Mouse (Mus musculus) limb, embryonic 14.5 days (tissue): ENCODE data around the gene Stam. TPM values are rescaled to one million over a fixed set of nuclear protein-coding genes. Genes with fewer than 3 reads are reported as not detected.

Experiments
- ATAC-seq: fragments of 200-750 bp; cut with Nextera tagmentation; 2 replicates; pipeline ENCODE4 v1.8.0; 2017; ENCODE audit warnings: low read depth, moderate number of reproducible peaks, moderate TSS enrichment; ENCODE audit not compliant: low FRiP score
- DNase-seq: peaks from one replicate; pipeline ENCODE4 v3.0.0-alpha.2; 2015; ENCODE audit warnings: low spot score
- H3K27ac ChIP-seq: fragments of 300-500 bp; sonication (generic); replicated peaks from 2 replicates; pipeline ENCODE4 v1.5.1; 2014; ENCODE audit warnings: low read depth, mild to moderate bottlenecking, low read length, moderate library complexity, mixed read lengths
- H3K27me3 ChIP-seq: fragments of 300-500 bp; sonication (generic); 2 replicates; pipeline ENCODE4 v1.6.1; 2014; ENCODE audit warnings: low read length, mixed read lengths; ENCODE audit not compliant: control insufficient read depth, insufficient read depth
- H3K36me3 ChIP-seq: fragments of 300-500 bp; sonication (generic); 2 replicates; pipeline ENCODE4 v1.6.1; 2014; ENCODE audit warnings: mild to moderate bottlenecking, low read length, moderate library complexity, mixed read lengths; ENCODE audit not compliant: control insufficient read depth, insufficient read depth
- H3K4me1 ChIP-seq: fragments of 300-500 bp; sonication (generic); 2 replicates; pipeline ENCODE4 v1.6.1; 2014; ENCODE audit warnings: antibody characterized with exemption, low read length, mixed read lengths; ENCODE audit not compliant: control insufficient read depth, insufficient read depth
- H3K4me2 ChIP-seq: fragments of 300-500 bp; sonication (generic); replicated peaks from 2 replicates; pipeline ENCODE4 v1.6.1; 2014; ENCODE audit warnings: low read depth, mild to moderate bottlenecking, low read length, moderate library complexity; ENCODE audit not compliant: severe bottlenecking
- H3K4me3 ChIP-seq: fragments of 300-500 bp; sonication (generic); replicated peaks from 2 replicates; pipeline ENCODE4 v1.5.1; 2014; ENCODE audit warnings: low read length
- H3K9ac ChIP-seq: fragments of 300-500 bp; sonication (generic); 2 replicates; pipeline ENCODE4 v1.6.1; 2014; ENCODE audit warnings: mild to moderate bottlenecking, low read depth, low read length, moderate library complexity; ENCODE audit not compliant: severe bottlenecking
- H3K9me3 ChIP-seq: fragments of 300-500 bp; sonication (generic); 2 replicates; pipeline ENCODE4 v1.6.1; 2016; ENCODE audit warnings: low read length; ENCODE audit not compliant: control insufficient read depth
- POLR2A ChIP-seq: fragments of 200-500 bp; IDR thresholded peaks from 2 replicates; pipeline ENCODE4 v1.8.0; 2012; ENCODE audit warnings: inconsistent platforms, mild to moderate bottlenecking, moderate library complexity, borderline replicate concordance; ENCODE audit not compliant: insufficient read depth, insufficient read length; ENCODE audit errors: extremely low read depth
- WGBS: fragments of 180-500 bp; shearing (Covaris S2); extraction: QIAGEN DNeasy Blood & Tissue Kit; methylation state at CpG from one replicate; pipeline ENCODE4 v1.1.7; 2014; 5-methylcytosine and 5-hydroxymethylcytosine counted together
- polyA plus RNA-seq, 2 experiments: library from polyadenylated mRNA; depleted of rRNA in 1 of 2; stranded (reverse) in 1 of 2; unstranded in 1 of 2; fragments of >200 nt; fragmentation: Nextera tagmentation in 1 of 2; extraction: Ambion mirVana in 1 of 2; gene quantifications; 2 replicates each; pipeline versions ENCODE4 v1.2.1 to v1.2.3; 2012 to 2014

Stam gene
- polyA plus RNA-seq, 2 experiments: 48.6 to 67.9 TPM

DNA sequence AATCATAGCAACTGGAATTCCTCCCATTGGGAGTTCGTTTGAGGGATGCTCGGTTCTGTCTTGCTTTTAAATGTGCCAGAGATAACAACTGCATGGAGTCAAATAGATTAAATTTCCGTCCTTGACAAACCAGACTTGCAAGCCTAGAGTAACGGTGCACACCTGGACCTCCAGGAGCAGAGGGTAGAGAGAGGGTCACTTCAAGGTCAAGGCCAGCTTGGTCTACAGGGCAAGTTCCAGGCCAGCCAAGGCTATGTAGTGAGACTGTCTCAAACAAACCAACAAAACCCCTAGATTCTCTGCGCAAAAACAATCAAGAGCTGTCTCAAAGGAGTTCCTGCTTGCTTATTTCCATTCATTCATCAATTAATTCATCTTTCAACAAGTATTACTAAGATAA, 25.1 kb upstream of the Stam start:
- DNase-seq: no peak
- H3K9me3 ChIP-seq: no peaks in the 10 kb centered on the region
- WGBS: 58% methylated on average over 5 of the region's 5 CpGs

DNA sequence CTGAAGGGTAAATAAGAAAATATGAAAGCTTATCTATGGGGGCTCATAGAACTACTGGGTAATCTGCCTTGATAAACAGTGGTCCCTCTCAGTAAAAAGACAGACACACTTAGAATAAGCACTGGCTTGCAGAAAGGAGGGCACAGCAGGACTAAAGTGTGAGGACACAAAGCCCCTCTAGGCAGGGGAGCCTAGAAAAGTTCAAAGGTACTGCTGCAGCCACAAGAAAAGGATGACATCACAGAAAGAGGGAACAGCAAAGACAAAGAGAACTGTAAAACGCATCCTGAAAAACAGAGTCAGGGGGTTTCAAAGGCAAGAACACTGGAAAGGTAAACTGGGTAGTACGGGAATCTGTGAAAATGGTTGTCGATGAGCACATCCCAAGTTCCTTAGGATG, 20.3 kb upstream of the Stam start:
- H3K4me3 ChIP-seq: no peak overlapping the region
- no peak overlapping the region for H3K27ac ChIP-seq
- no peak for TF ChIP-seq POLR2A
- H3K27me3 ChIP-seq: no peaks in the 10 kb centered on the region
- H3K4me1 ChIP-seq: no peaks in the 10 kb centered on the region
- no peak overlapping the region for H3K4me2 ChIP-seq
- no peak overlapping the region for H3K9ac ChIP-seq
- DNase-seq (no peak), ATAC-seq (no peak)
- 75% methylated on average over 3 of the region's 3 CpGs for WGBS
- H3K9me3 ChIP-seq: no peaks in the 10 kb centered on the region
- no peaks in the 10 kb centered on the region for H3K36me3 ChIP-seq

More for the DNA sequence above, 25.1 kb upstream of the Stam start:
- Histone ChIP-seq H3K36me3 (no peaks in the 10 kb centered on the region), H3K27me3 (no peaks in the 10 kb centered on the region), H3K4me2 (no peak overlapping the region), H3K4me3 (no peak overlapping the region), H3K9ac (no peak overlapping the region), H3K4me1 (no peaks in the 10 kb centered on the region), H3K27ac (no peak overlapping the region)
- TF ChIP-seq POLR2A: no peak
- no peak for ATAC-seq

DNA sequence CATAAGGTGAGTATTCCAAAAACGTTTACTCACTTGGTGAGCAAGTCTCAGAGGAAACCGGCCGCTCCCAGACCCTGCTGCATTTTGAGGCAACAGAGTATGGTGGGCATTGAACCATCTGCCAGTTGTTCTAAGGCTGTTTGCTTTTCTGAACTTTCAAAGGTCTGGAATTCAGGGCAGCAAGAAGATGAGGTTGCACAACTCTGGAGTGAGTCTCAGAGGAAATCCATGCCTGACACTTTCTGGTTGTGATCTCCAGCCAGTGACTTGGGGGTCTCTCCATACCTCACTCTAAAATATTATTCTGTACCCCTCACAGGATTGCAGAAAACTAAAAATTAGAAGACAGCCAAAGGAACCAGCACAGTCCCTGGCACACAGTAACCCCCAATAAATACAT, 19.7 kb upstream of the Stam start:
- WGBS: 64% methylated on average over 3 of the region's 3 CpGs
- ATAC-seq (no peak), DNase-seq (no peak)

DNA sequence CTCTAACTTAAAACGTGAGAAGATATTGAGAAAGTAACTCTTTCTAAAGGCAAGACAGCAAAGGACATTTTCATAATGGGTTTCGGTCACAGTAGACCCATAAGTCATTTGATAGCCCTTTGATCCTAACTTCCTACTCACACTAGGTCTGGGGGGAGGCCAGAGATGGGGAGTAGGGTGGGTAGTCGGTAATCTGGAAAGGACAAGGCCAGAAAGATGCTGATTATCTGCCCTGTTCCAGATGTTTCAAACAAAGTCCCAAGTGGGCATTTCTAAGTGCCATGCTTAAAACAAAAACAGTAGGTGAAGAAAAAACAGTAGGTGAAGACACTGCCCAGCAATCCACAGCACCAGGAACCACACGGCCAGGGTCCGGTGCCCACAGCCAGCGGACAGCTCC, 19.2 kb upstream of the Stam start:
- H3K27me3 ChIP-seq: no peaks in the 10 kb centered on the region
- ATAC-seq (no peak), DNase-seq (peak; percentile 4)
- peak overlapping the region; percentile 82; the same call in 1 of the 2 replicates for H3K27ac ChIP-seq
- peak overlapping the region; percentile 82 for H3K4me2 ChIP-seq
- H3K4me3 ChIP-seq: peak overlapping the region; percentile 76
- no peaks in the 10 kb centered on the region for H3K4me1 ChIP-seq
- H3K36me3 ChIP-seq: no peaks in the 10 kb centered on the region
- no peaks in the 10 kb centered on the region for H3K9me3 ChIP-seq
- TF ChIP-seq POLR2A: no peak
- peak overlapping the region; percentile 74 for H3K9ac ChIP-seq
- WGBS: 3% methylated on average over 6 of the region's 6 CpGs

More for the DNA sequence above, 19.7 kb upstream of the Stam start:
- no peak for TF ChIP-seq POLR2A
- no peaks in the 10 kb centered on the region for H3K9me3 ChIP-seq
- H3K9ac ChIP-seq: no peak overlapping the region
- 0 out of 2 replicates have a peak overlapping the region, but pooled peaks have one; percentile 76 for H3K4me3 ChIP-seq
- no peaks in the 10 kb centered on the region for H3K4me1 ChIP-seq
- H3K27me3 ChIP-seq: no peaks in the 10 kb centered on the region
- H3K27ac ChIP-seq: no peak overlapping the region
- H3K4me2 ChIP-seq: no peak overlapping the region
- H3K36me3 ChIP-seq: no peaks in the 10 kb centered on the region

DNA sequence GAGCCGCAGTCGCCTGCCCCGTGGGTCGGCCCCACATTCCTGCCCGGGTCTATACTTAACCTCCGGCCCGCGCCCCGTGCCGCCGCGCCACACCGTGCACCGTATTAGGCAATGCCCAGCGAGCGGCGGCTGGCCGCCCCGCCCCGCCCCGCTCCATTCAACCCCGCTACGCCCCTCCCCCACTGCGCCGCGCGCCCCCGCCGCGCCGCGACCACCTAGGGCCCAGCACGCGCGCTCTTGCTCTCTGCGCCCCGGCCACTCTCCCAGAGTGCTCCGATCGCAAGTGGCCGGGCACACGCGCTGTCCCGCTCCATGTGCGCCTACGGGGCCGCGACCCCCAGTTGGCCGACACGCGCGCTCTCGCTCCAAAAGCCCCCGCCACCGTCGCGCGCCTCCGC, 18.7 kb upstream of the Stam start:
- under 1% methylated on average over 33 of the region's 58 CpGs for WGBS
- TF ChIP-seq POLR2A: no peak
- DNase-seq (peak; percentile 73), ATAC-seq (peak; percentile 89)
- Histone ChIP-seq H3K27me3 (no peaks in the 10 kb centered on the region), H3K36me3 (no peaks in the 10 kb centered on the region), H3K4me2 (peak overlapping the region; percentile 82), H3K27ac (peak overlapping the region; percentile 82), H3K9me3 (no peaks in the 10 kb centered on the region), H3K9ac (peak overlapping the region; percentile 74), H3K4me3 (peak overlapping the region; percentile 76), H3K4me1 (no peaks in the 10 kb centered on the region)
